Mouse (Mus musculus) induced T-regulatory cell, adult 2 months (primary cell): ENCODE measurements at regions not wholly inside any gene's neighbourhood (a gene's known extent, or its start where the extent isn't known, plus 50 kb on each side); places are given as distances from the start of the nearest gene placed in this dataset.
A peak's percentile ranks its signal among the peaks of the same experiment; 100 is the strongest.

ENCODE experiments used
- DNase-seq: peaks from one replicate; pipeline ENCODE4 v3.0.0-alpha.2; 2012; ENCODE audit warnings: low read depth

GRCm38 (mm10) chr12:35314035-35314434, 220.8 kb downstream of the Ahr start:
- DNase-seq = no peak

GRCm38 (mm10) chr12:35313191-35313925, 221.5 kb downstream of the Ahr start:
- DNase-seq = no peak

GRCm38 (mm10) chr12:35308537-35308936, 226.3 kb downstream of the Ahr start:
- peak; percentile 7 for DNase-seq

- no peak for DNase-seq
These were observed 230.8 kb downstream of the Ahr start for GRCm38 (mm10) chr12:35303764-35304717.

DNA sequence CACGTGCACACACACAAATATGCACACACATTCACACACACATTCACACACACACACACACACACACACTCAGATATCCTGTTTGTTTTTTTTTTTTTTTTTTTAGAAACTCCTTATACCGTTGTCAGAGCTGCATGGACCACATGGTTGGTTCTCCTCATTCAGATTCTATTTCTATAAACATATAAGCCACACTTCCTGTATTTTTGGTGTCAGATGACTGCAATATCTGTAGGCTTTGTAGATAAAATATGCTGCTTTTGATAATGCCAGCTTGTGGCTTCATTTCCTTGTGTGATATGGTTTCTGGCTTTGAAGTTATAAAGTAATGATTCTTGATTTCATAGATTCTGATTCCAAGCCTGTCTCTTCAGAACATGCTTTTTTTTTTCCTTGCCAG, 231.7 kb downstream of the Ahr start:
- no peak for DNase-seq

DNA sequence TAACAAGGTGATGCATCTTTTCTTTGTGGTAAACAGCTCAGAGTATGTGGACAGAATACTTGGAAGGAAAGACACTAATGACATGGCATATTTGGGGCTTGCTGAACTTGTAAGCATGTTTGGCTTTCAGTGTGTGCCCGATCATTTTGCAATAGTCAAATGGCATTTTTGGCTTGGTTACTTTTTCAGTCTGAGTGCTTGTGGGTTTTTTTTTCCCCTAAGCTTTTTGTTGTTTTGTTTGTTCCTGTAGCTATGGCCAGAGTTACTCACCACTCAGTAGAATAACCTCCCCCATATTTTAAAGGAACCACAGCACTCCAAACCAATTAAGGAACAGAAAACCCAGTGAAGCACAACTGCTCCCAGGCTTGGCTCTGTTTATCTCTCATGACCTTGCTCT, 240.2 kb downstream of the Ahr start:
- DNase-seq = no peak

DNA sequence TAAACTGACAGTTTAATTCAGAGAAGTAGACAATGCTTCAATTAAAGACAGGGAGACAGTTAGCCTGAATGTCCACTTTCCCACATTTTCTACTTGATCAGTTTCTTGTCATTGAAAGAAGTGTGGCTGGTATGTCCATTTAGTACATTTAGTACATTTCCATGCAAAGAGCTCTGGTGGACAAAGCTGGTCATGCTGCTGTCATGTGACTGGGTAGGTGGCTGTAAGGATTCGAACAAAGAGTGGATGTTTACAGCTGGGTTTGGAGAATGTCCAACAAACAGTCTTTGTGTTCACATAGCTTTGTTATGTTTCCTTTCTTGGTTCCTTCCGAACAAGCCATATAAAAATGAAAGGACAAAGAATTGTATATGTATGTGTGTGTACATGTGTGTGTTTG, 241.3 kb downstream of the Ahr start:
- no peak for DNase-seq

GRCm38 (mm10) chr12:35291941-35292341, 242.9 kb downstream of the Ahr start:
- DNase-seq = no peak

GRCm38 (mm10) chr12:35287974-35288373, 241.0 kb downstream of the Snx13 start:
- no peak for DNase-seq

- no peak for DNase-seq
These were observed 240.6 kb downstream of the Snx13 start for GRCm38 (mm10) chr12:35287570-35287969.

DNA sequence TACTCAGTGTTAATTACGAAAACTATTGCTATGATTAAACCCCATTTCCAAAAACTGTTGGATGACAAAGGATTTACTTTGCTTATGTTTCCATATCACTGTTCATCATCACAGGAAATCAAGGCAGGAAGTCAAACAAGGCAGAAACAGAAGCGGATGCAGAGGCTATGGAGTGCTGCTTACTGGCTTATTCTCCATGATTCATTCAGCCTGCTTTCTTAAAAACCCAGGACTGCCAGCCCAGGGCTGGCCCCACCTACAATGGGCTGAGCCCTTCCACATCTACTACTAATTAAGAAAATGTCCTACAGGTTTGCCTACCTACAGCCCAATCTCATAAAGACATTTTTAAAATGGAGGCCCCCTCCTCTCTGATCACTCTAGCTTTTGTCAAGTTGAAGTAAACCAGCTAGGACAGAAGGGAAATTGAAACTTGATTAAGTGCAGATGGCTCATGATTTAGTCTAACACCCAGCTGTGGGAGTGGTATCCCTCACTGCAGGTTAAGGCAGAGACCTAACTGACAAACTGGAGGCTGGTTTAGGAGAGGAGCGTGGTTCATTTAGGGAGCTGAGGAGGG, 240.1 kb downstream of the Snx13 start:
- no peak for DNase-seq

DNA sequence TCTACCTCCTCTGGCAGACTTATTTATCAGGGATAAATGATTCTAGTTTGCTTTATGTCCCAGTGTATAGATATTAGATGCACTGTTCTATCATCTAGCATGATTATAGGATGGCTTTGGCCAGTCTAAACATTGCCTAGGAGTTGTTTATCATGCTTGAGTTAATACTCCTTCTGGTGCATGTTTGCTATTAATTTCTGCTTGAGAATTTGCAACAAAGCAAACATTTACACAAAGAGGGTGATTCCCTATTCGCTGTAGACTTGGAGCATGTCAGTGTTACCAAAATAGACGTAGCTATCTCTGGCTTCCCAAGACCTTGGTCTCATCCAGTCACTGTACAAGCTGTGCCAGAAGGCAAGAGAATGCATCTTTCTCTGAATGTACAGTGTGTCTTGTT, 237.4 kb downstream of the Snx13 start:
- no peak for DNase-seq

GRCm38 (mm10) chr12:35283925-35284324, 236.9 kb downstream of the Snx13 start:
- DNase-seq = no peak

DNA sequence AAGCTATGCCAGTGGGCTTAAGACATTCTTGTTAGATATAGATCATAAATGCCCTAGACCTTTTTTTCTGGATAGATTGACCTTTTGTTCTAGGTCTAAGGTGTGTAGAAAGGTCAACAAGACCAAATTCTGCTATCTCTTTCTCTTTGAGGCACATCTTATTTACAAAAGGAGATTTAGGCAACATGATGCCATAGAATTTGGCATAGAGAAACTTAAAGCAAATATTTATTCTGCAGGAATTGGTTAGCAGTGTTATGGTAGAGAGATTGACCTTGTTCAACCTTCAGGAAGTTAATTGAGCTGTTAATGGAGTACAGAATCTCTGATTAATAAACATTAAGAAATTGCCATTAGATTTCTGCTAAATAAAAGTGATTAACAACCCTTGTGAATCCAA, 236.4 kb downstream of the Snx13 start:
- no peak for DNase-seq

DNA sequence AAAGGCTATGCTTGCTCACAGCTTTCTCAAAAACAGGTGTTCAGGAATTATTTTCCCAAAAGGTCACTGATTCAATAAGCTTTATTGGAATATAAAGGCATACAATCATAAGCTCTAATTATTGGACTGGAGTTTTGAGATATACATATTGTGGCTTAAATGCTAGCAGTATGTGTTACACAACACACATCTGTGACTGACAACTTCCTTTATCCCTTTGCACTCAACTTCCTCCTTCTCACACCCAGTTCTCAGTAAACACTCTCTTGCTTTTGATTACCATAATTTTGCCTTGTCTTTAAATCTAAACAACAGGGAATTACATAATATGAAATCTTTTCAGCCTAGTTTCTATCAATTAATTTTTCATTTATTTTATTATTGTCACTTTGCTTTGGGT, 222.5 kb downstream of the Snx13 start:
- no peak for DNase-seq

GRCm38 (mm10) chr12:35268006-35268405, 221.0 kb downstream of the Snx13 start:
- DNase-seq = no peak

GRCm38 (mm10) chr12:35267023-35267654, 220.2 kb downstream of the Snx13 start:
- DNase-seq = no peak

DNA sequence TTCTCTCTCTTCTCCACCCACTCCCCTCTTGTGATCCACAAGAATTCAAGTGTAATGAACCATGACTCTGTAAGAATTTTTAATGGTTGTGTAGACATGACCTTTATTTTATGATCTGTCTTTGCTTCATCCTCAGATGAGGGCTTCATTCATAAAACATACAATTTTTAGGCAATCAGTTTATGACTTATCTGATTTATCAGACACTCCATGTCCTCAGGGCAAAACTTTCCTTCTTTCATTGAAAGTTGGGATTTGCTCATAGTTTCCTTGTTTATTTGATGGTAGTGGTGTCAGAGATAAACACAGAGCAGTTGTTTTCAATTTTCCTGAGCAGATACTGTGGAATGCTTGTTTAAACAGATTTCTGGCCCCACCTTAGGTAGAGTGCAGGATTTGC, 212.8 kb downstream of the Snx13 start:
- DNase-seq = no peak

DNA sequence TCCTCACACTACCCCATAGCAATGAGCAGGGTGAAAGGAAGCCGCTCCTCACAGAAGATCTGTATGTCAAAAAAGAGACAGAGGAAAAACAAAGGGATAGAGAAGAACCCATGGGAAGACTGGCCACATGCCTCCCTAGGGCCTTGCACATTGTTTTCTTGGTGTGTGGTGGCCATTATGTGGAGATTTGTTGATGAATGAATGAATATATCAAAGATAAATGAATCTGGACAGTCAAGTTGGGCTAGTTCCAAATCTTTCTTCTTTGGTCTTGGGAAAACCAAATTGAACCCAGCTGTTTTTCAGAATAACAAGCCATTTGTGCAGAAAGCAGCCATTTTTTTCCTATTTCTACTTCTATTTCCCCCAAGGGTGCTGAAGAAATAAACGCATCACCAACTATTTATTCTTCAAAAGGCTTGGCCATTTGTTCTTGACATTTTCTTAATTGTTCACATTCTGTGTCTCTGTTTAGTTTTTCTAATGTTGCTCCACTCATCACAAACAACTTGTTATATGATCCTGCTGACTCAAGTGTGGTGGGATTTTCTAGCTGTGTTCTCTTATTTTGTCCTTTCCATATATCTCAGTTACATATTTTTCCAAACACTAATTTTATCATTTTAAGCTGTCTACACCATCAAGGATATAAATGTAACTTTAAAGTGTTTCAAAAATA, 208.9 kb downstream of the Snx13 start:
- no peak for DNase-seq

DNA sequence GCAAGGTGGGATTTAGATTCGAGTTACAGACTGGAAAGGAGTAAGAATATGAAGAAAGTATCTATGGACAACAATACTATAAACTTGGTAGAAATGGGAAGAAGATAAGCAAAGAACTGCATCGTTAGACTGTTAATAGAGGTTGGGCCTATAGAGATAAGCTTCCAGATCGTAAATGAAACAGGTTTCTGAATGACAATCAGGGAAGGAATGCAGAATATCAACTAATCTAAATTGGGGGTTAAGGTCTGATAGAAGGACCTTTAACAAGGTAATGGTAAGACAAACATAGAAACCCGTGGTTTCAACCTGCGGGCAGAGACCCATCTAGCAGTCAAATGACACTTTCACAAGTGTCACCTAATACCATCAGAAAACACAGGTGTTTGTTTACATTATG, 201.5 kb downstream of the Snx13 start:
- no peak for DNase-seq

DNA sequence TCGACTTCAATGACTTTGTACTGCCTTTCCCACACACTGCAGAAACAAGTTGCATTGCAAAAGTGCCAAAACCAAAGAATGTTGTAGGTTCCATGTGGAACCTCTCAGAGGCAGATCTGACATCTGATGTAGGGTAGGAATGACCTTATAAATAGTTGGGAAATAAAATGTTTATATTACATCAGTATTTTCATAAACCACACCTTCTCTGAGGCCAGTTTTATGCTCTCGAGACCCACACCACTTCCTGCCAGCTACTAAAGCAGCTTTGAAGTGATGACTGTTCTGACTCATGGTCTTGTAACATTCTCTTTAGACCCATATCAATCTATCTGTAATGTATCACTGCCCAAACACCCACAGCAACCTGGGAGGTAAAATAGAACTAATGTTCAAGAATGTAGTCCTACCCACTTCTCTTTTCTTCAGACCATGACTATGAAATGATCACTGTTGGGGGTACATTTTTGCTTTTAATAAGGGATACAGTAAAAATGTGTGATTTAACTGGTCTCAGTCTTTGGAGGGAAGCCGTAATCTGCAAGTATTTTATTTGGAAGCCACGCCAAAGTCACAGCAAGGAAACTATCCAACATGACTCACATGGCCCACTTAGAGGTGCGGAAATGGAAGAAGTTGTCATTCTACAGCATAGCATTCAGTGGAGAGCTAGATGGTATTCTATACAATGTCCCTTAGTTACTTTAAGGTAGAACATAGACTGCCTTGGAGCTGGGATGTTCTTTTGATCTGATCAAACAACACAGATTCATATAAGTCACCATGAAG, 199.4 kb downstream of the Snx13 start:
- no peak for DNase-seq
